Mouse (Mus musculus): ENCODE data around the gene Itga1.
A peak's percentile ranks its signal among the peaks of the same experiment; 100 is the strongest.

Gene Itga1

DNA sequence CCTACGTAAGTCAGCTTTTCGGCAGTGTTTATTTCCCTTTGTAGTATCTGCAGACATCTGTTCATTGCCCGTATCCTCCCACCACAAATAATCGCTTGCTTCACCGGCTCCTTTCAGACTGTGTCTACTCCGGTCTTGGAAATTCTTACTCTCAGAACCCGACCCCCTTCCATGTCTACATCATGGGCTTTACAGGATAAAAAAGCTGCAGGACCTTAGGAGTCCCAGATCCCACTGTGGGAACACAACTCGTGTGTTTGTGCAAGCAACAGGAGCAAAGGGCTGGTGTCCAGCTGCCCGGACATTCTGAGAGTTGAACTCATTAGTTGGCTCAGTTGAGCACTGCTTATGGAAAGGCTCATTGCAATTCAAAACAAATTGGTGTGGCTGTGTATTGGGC is 47.0 kb downstream of the Itga1 start:
- no peak for DNase-seq (ENCODE audit: low read depth, low spot score)

DNA sequence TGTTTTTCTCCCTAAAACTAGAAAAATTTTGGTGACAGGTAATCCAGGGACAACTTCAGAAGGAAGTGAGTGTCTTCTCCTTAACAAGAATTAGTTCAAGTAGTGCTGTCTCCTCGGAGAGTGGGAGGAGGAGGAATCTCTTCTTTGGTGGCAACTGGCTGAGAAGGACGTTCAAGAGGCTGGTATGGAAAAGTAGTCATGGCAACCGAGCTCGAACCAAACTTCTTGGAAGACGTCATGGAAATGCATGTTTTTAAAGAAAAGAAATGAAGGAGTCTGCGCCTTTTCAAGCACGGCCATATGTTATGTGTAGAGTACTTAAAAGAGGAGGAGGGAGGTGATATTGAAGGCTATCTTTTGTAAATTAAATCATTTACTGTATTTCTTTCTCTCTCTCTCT is 49.2 kb downstream of the Itga1 start:
- DNase-seq (ENCODE audit: low read depth, low spot score), result peak; percentile 81

DNA sequence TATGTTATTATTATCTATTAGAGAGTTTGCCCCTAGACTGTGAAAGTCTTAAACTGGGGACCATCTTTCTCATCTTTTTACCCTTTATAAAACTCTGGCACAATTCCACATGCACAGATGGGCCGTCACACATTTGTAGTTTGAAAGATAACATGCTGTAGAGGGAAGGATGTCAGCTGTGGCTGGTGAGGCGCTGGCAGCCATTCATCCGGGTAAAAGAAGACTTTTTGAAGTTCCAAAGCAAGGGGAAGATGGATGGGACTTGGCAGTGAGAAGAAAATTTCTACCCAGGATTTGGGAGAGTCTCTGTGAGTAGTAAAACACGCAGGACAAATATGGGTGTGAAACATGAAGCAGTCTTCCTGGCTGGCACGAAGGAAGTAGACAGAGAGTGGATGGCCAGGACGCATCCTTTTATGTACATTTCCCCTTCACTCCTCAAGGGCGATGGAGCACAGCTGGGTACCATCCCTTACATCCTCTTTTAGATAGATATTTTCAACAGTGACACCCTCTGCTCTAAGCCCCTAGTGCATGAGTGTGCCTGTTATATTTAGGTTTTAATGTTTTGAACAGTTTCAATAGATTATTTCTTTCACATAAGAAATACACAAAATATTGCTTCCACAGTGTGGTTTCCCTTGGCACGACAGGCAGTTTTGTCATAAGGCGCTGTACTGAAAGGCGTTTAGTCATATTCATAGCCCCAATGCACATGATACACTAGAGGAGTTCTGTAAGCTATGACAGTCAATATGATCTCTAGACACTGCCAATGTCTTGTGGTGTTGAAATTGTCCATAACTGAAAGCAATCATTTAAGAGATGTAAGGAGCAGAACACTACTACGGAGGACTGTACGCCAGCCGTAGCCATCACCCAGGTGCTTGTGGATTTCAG is 50.9 kb downstream of the Itga1 start:
- DNase-seq (ENCODE audit: low read depth, low spot score), result peak; percentile 24

DNA sequence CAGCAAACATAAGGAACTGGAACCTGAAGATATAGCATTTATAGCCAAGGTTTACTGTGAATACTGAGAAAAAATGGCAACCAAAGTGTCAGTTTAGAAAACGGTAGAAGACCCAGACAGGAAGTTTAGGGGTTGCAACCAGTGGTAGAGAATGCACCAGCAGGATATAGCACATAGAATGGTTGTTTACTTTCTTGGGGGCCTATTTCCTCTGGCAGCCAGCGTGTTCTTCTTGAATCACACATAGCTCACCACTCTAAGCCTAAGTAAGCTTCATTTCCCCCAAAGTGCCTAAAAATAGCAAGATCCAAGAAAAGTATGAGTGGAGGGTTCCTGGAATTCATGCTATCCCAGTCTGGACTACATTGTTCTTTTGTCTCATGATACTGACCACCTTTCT is 59.1 kb downstream of the Itga1 start:
- DNase-seq (ENCODE audit: low read depth, low spot score), result no peak

DNA sequence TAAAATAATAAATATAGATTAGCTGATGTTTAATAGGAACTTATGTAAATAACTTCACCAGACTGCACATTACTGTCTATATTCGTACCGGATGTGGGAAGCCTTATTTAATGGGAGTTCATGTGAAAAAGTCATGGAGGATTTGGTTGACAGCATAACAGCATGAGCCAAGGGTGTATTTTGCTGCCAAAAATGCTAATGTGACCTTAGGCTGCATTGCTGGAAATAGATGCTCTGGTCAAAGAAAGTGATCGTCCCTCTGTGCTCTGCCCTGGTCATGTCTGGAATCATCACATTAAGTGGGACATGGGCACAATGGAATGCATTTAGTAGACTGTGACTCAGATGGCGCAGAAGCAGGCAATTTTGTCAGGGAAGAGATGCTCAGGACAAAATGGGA is 64.5 kb downstream of the Itga1 start:
- DNase-seq (ENCODE audit: low read depth, low spot score), result no peak

DNA sequence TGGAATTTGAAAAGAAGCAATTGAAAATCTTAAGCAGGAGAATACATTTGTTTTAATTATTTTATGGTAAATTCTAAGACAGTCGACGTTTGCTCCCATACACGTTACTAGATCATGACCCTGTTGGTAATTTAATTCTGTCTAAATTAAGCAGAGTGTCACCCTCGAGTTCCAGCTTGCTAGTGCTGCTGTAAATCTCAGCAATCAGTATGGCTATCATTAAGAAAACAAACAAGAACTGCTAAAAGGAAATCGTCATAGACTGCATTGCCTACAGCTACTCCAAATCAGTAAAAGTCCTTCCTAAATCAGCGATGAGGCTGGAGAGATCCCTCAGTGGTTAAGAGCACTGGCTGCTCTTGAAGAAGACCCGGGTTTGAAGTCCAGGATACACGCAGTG is 66.4 kb downstream of the Itga1 start:
- DNase-seq (ENCODE audit: low read depth, low spot score), result no peak

DNA sequence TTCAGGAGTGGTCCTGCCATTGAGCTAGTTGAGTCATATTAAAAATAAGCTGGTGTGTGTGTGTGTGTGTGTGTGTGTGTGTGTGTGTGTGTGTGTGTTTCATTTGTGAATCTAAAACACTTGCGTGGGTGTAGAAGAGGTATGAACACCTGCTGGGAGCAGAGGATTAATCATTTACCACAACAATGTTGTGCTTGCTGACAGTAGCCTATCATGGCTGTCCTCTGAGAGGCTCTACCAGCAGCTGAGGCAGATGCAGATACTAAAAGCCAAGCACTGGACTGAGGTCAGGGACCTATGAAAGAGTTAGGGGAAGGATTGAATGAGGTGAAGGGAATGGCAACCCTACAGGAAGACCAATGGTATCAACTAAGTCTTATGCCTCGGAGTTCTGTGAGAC is 68.6 kb downstream of the Itga1 start:
- no peak for DNase-seq (ENCODE audit: low read depth, low spot score)

DNA sequence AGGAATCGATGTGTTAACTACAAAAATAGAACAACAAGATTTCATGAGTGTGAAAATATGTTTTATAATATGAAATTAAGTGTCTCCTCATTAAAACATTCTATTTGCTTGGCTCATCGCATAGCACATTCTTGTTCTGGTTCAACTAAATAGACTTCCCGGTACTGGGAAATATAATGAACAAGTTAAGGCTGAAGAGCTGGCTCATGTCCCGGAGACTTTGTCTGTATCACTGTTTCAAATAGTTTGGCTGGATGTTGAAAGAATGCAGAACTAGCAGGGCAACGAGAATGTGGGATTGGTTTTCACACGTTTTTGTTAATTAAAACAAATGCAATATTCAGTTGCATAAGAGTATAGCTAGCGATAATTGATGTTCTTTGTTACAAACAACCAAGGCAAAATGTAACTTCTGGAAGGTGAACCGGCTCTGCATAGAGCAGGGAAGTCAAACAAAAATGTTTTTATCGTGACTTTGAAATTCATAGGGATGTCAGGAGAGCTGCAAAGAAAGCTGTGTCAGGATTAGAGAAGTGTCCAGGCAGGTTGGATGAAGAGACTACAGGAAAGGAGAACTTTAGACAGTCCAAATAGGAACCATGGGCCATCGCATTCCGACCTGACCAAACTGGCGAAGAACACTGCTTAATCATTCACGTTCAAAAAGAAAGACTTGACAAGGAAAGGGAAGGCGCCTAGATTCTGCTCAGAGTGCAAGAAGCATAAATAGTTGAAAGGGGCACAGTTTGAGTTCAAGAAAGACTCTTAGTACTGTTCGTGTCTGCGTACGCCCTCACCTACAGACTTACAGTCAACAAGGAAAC is 70.4 kb downstream of the Itga1 start:
- DNase-seq (ENCODE audit: low read depth, low spot score), result no peak

DNA sequence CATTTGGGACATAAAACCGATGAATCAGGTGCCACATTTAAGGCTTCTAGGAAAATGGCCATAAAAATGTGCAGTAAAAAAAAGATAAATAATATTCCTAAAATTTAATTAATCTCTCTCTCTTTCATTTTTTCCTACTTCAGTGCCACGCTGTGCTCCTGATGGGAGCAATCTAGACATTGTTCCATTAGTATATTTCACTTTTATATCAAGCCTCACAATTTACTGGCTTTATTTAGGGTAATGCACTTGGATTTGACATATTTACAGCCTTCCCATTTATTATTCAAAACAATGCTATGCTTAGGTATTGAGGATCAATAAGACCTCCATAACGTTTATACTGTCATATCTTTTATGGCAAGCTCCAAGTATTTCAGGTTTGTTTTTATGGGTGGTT is 76.4 kb downstream of the Itga1 start:
- DNase-seq (ENCODE audit: low read depth, low spot score), result no peak

DNA sequence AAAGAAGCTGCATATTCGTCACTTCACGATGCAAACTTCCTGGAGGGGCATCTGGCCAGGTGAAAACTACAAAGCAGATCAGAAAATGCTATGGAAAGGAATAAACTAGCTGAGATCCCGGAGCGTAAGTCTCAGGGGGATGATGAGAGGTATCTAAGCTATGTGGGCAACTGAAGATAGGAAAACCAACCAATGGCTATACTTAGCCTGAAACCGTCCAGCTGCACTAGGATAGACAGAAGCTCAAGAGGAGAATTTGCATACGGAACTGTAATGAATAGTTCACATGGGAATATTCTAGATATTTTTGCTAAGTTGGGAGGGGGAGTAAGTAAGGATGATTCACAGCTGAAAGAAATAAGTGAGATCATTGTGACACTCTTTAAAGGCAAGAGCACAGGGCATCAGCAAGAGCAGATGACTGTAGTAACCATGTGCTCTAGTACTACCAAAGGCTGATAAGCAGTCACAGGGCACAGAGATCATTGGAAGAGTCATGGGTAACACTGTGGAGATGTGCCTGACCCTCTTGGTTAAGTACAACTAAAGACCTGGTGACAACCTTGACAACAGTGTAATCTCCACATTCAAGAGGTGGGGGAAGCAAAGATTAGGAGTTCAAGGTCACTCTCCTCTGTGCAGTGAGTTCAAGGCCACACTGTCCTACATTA is 79.5 kb downstream of the Itga1 start:
- no peak for DNase-seq (ENCODE audit: low read depth, low spot score)

DNA sequence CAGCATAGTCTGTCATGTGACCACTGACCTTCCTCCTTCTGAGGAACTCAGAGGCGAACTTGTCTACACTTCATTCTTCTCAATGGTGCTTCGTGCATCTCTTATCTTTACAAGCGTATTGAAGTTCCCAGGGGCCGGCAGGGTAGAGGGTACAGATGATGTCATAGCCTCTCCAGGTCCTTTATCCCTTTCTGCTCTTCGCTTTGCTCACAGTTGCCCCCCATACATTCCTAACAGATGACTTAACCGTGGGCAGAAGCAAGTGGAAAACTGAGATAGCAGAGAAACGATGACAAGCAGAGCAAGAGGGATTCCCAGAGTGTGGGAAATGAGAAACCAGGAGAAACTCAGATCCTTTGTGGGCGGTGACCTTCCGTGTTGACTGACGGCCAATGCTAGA is 80.4 kb downstream of the Itga1 start:
- DNase-seq (ENCODE audit: low read depth, low spot score), result no peak

DNA sequence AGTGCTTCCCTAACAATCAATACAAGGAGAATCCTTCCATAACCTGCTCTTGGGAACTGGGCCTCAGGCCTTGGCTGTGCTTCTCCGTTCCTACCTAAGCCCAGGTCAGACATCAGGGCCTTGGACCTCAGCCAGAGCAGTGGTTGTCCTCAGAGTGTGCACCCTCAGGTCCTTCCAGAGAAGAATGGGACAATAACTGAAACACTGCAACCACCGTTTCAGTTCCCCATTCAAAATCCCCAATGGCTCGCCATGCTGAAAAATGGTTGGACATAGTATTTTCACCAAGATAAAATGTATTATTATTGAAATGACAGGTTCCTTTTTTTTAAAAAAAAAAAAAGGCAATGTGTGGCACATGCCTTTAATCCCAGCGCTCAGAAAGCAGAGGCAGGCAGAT is 81.0 kb downstream of the Itga1 start:
- DNase-seq (ENCODE audit: low read depth, low spot score), result no peak

DNA sequence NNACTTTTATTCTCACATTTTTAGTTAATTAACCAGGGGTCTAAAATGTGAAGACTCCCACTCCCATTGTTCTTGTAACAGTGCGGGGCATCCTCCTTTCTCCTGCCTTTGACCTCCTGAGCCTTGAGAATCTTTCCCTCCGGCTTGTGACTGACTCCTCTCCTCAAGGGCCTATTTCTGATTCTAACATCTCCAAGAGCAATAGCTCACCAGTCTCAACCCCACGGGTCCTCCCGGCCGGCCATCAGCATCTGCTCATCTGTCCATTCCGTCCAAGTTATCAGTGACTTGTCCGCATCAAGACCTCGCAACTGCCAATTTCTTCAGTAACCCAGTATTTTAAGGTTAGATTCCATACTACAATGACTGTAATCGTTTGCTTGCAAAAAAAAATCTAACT is 84.2 kb downstream of the Itga1 start:
- DNase-seq (ENCODE audit: low read depth, low spot score), result no peak

DNA sequence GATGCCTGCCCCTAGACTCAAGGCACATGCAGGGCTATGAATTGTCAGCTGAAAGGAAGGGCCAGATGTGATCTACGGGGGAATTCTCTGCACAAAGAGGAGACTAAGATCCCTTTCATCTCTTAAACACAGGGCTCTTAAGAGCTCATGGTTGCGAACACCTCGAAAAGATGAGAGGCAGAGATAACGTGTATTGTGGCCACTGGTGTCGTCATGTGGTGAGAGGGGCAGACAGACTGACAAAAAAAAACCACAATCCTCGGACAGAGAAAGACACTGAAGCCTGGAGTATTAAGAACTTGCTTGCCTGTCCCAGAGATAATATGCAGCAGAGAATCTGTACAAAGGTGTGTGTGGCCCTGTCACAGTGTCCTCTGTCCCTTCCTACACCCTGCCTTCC is 90.2 kb downstream of the Itga1 start:
- DNase-seq (ENCODE audit: low read depth, low spot score), result no peak

DNA sequence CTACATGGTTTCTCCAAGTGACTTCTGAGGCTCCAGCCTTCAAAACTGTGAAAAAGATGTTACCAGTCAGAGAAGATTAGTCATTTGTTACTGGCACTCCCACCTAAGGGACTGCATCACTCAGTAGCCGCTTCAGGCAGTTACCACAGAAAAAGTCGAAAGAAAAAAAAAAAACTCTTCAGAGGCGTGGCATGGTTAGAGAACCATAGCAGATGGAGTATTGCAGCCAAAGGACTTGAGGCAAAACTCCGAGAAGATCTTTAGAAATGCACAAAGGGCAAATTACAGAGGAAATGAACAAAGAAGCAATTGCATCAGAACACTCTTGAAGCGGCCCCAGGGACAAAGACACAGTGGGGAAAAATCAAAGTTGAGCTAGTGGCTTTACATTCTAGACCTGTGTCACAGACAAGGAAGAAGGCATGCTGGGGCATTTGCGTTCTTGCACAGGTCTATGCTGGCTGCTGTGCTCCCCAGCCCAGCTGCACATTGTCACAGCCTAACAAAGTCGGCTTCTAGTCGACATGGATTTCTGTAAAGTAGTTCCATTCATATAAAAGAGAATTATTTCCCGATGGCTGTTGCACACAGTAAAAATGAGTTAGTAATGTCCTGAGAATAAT is 95.4 kb downstream of the Itga1 start:
- DNase-seq (ENCODE audit: low read depth, low spot score), result peak; percentile 33

DNA sequence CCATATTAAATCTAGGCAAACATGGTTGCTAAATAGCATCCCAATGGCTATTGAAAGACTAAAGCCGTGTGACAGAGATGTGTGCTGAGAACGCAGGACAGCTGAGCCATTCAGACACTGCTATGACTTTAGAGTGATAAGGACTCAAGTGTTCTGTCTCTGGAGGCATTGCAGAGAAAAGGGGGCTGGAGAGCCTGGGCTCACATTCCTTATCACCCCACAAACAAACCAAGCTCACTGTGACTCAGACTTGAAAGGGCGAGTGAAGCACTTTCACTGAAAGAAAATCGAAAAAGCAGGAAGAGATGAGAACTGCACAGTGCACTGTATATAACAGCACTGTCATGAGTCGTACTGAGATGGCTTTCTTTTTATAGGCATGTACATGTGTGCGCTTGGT is 96.4 kb downstream of the Itga1 start:
- DNase-seq (ENCODE audit: low read depth, low spot score), result no peak

DNA sequence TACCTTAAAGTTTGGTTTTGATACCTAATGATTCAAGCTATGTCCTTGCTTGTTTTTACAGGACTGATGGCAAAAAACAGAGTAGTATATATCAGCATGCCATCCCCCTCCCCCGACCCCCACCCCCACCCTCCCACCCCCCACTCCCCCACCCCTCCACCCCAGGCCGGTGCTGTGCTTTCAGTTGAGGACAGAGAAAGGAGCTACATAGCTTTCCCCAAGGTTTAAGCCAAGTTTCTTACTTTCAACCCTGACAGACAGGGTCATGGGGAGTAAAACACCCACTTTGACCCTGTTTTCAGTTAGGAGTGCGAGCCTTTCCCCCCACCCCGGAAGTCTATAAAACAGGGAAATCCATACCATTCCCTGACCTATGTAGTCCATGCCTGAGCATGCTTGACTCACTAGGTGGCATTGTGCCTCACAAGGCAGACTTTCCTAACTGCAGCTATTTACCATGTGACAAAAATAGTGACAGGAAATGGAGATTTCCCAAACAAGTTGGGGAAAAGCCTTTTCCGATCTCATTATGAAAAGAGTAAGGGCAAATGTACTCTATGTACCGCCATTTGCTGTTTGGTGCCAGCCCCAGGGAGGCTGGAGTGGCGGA is 98.2 kb downstream of the Itga1 start:
- no peak for DNase-seq (ENCODE audit: low read depth, low spot score)

DNA sequence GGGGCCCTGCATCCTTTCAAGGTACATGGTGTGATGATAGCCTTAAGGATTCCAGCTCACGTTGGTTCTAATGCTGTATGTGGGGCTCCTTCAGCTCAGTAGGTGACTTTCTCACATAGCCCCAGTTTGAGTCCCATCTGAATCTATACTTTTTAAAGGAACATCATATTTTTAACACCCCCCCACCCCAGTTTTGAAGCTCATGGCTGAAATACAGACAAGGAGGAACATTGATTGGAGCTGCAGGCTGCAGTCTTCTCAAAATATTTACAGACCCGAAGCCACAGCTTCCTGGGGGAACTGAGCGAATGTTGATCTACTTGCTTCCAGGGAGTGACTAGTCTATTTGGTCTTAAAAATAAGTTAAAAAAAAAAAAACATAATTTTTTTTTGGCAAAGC is 98.9 kb downstream of the Itga1 start:
- DNase-seq (ENCODE audit: low read depth, low spot score), result no peak

DNA sequence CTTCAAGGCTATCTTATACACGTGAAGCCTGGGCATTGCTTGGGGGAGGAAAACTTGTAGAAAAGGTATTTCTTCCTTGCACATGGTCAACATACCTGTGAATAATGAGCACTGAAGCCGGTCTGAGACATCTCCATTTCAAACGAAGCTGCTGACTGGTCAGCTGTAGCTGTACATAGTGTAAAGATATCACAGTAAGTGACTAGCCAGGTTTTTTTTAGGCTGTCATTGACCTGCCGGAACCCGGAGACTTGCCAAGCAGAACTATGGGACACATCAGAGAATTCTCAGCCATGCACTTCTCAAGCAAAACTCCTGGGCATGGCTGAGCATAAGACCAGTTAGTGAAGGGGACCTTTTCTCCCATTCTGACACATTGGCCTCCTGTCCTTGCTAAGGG is 99.6 kb downstream of the Itga1 start:
- no peak for DNase-seq (ENCODE audit: low read depth, low spot score)

DNA sequence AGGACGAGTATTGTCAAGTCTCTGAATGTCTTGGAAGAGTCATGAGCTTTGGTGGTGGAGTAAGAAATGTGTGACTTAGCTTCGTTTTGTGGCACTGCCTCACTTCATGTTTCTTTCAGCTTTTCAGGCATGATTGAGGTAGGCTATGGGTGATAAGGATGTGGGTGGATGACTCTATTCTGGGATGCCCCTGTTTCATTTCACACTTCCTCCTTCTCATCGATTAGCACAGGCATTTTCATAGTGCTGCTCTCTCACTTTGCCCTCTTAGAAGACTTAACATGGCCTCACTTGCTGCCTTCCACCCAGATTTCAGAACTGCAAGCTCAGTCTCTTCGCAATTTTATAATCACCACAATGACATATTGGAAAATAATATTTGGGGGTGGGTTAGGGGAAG is 102.2 kb downstream of the Itga1 start:
- DNase-seq (ENCODE audit: low read depth, low spot score), result no peak

DNA sequence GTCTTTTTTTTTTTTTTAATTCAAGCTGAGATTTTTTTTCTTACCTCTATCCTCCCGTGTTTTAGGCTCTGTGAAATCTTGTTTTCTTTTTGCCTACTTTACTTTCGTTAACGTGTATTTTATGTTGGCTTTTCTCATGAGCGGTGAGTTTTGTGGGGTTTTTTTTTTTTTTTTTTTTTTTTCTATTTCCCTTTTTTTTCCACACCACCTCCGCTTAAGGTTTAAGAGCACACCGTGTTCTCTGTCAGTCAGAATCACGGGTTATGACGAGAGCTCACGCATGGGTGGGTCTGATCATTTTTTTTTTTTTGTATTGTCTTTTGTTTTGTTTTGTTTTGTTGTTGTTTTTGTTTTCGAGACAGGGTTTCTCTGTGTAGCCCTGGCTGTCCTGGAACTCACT is 103.7 kb downstream of the Itga1 start:
- no peak for DNase-seq (ENCODE audit: low read depth, low spot score)
